Mouse (Mus musculus) layer of hippocampus, adult 9-11 months (tissue): Measurements from ENCODE around the gene Casq2.
"Not testable (repeated sequence)": the region's sequence is repeated elsewhere in the genome, so short reads cannot be mapped to it uniquely, and the experiment has no call there.

Experiments used
- DNase-seq: peaks from one replicate; pipeline ENCODE4 v3.0.0; 2022

Gene Casq2

GRCm38 (mm10) chr3:102138899-102139298 is 52.7 kb downstream of the Casq2 start:
- no peak for DNase-seq

- DNase-seq, result no peak
Observed at GRCm38 (mm10) chr3:102140606-102141005, 54.4 kb downstream of the Casq2 start.

- DNase-seq, result no peak
Observed at GRCm38 (mm10) chr3:102141451-102141850, 55.2 kb downstream of the Casq2 start.

- DNase-seq, result no peak
Observed at GRCm38 (mm10) chr3:102141893-102142292, 55.7 kb downstream of the Casq2 start.

- no peak for DNase-seq
Observed at GRCm38 (mm10) chr3:102142947-102143346, 56.7 kb downstream of the Casq2 start.

GRCm38 (mm10) chr3:102143536-102143935 is 57.3 kb downstream of the Casq2 start:
- no peak for DNase-seq

- no peak for DNase-seq
Observed at GRCm38 (mm10) chr3:102144401-102144800, 58.2 kb downstream of the Casq2 start.

- DNase-seq, result no peak
Observed at GRCm38 (mm10) chr3:102145645-102146386, 59.6 kb downstream of the Casq2 start.

GRCm38 (mm10) chr3:102146428-102146827 is 60.2 kb downstream of the Casq2 start:
- no peak for DNase-seq

GRCm38 (mm10) chr3:102147189-102147588 is 61.0 kb downstream of the Casq2 start:
- no peak for DNase-seq

- DNase-seq, result no peak
Observed at GRCm38 (mm10) chr3:102149941-102150340, 63.7 kb downstream of the Casq2 start.

GRCm38 (mm10) chr3:102151850-102152249 is 65.6 kb downstream of the Casq2 start:
- DNase-seq, result no peak

- DNase-seq, result no peak
Observed at GRCm38 (mm10) chr3:102152471-102152870, 66.3 kb downstream of the Casq2 start.

GRCm38 (mm10) chr3:102152872-102153271 is 66.7 kb downstream of the Casq2 start:
- no peak for DNase-seq

GRCm38 (mm10) chr3:102154107-102154506 is 67.9 kb downstream of the Casq2 start:
- no peak for DNase-seq

GRCm38 (mm10) chr3:102156737-102157136 is 70.5 kb downstream of the Casq2 start:
- DNase-seq, result no peak

GRCm38 (mm10) chr3:102157652-102158051 is 71.4 kb downstream of the Casq2 start:
- DNase-seq, result no peak

GRCm38 (mm10) chr3:102158759-102159422 is 72.7 kb downstream of the Casq2 start:
- DNase-seq, result no peak

- peak; percentile 20 for DNase-seq
Observed at GRCm38 (mm10) chr3:102159423-102160325, 73.5 kb downstream of the Casq2 start.

- not testable (repeated sequence) for DNase-seq
Observed at GRCm38 (mm10) chr3:102163861-102164260, 77.6 kb downstream of the Casq2 start.

- DNase-seq, result no peak
Observed at GRCm38 (mm10) chr3:102164911-102165310, 78.7 kb downstream of the Casq2 start.

- no peak for DNase-seq
Observed at GRCm38 (mm10) chr3:102165536-102166286, 79.5 kb downstream of the Casq2 start.

GRCm38 (mm10) chr3:102166287-102166620 is 80.0 kb downstream of the Casq2 start:
- DNase-seq, result no peak
